Mouse (Mus musculus): Measurements from ENCODE around the gene Gm27179.
"Not testable (repeated sequence)": the region's sequence is repeated elsewhere in the genome, so short reads cannot be mapped to it uniquely, and the experiment has no call there.

GRCm38 (mm10) chr14:69556820-69557219 is 44.5 kb upstream of the Gm27179 start:
- not testable (repeated sequence) for TF ChIP-seq POLR2A (IDR thresholded peaks at IDR 0.05; ENCODE audit: low read depth, low read length); CTCF (conservative IDR thresholded peaks at IDR 0.05; ENCODE audit: insufficient read depth, insufficient read length, low read depth, low read length)
